Mouse (Mus musculus): ENCODE results near the gene Zswim8.

Zswim8 gene

DNA sequence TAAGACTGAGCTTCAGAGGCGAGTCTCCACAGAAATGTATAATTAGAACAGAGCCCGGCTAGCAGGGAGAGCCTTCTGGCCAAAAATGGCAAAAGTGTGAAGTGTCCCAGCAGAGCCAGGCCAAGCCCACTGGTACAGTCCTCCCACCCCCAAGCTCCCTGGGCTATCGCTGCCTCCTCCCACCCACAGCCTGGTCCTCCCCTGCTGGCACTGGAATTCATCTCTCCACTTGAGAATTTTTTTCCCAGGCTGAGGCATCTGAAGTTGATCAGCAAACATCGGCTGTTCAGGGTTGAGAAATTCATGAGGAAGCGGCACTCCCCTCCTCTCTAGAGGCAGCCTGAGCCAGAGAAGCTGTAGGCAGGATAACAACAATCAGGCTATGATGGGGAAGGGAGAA, 61.2 kb downstream of the Zswim8 start:
- in situ Hi-C loops (cut with MboI, MseI): loop anchor here (5.0 to 10.0 kb wide), 2 partner anchors 34 to 106 kb away; no protein-coding TSS in a partner anchor

DNA sequence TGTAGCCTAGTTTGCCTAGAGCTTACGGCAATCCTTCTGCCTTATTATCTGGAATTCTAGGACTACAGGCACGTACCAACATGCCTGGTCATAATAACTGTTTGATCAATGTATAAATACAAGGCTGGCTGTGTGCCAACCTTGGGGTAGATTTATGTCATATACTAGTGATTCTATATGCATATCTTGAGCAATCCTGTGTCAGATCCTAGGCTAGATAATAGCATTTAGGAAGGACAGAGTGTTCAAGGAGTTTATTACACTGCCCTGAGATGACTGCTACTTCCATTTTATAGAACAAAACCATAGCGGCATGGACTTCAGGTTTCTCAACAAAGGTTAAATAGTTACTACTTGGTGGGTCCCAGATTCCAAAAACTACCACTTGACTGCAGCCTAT, 64.6 kb downstream of the Zswim8 start:
- in situ Hi-C loops (cut with MboI, MseI): no loop called here

DNA sequence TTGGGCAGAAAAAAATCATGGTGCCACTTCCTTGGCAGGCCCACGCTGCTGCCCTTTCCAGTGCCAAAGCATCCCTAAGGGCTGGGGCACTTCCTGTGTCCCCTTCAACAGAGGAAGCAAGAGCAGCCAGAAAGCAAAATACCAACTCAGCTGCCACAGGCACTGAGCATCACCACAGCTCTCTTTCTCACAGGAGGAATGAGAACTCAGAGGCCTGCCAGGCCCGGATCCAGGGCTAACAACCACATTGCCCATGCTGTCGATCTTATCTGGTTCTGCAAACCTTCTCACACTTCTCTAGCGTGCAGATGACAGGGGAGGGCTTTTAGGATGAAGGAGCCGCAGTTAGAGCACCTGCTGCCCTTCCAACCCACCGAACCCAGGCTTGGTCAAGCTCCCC, 65.5 kb downstream of the Zswim8 start:
- in situ Hi-C loops (cut with MboI, MseI): no loop called here

Measured in T-helper 1 cell (primary cell).